Mouse (Mus musculus) cerebellum, adult 9-11 months (tissue): ENCODE results near the gene Sarnp.
A peak's percentile ranks its signal among the peaks of the same experiment; 100 is the strongest.

Experiments
- DNase-seq: peaks from one replicate; pipeline ENCODE4 v3.0.0; 2022

The Sarnp gene

DNA sequence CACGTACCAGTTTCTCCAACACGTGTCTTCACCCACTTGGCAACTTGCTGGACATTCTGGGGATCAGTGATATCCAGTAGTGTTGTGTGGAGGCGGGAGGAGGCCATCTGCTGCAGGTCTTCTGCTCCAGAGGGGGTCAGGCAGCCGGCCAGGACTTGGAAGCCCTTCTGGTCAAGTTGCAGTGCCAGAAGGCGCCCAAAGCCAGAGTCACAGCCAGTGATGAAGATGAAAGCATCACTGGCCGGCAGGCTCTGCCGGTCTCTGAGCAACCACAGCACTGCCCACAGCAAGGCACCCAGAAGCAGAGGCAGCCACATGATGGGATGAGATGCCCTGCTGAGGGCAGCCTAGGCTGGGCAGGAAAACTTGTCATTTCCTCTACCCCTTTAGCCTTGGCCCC, 101.1 kb downstream of the Sarnp start:
- peak; percentile 97 for DNase-seq

DNA sequence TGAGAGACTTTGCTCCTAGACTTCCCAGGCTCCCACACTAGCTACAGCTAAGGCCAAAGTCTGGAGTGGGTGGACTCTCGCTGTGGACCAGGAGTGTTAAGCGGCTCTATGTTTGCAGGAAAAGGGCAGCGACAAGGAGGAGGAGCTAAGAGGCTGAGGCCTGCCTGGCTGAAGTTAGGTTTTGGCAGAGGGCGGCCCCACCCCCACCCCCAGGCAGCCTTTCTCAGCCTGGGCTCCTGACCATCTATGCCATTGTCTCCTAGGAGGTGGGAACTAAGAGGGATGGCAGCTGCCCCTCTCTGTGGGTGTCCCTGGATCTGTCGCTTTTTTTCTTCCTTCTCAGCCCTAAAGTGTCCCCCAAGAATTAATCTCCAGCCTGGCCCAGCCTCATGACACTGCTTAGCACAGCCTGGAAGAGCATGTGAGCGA, 102.1 kb downstream of the Sarnp start:
- DNase-seq, result peak; percentile 75

DNA sequence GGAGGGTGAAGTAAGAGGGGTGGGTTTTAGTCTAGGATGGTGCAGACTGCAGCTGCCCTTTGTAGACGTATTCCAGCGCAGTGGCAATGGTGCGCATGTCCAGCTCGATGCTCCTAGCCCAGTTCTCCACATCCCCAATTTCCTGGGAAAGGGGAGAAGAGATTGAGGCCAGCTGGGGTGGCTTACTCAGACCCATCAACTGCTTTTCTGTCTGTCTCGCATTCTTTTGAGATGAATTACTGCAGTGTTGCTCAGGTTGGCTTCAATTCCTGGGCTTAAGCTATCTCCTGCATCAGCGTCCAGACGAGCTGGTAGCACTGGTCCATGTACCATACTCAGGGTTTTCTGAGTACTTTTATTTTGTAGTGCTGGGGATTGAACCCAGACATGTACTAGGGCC, 102.8 kb downstream of the Sarnp start:
- no peak for DNase-seq

DNA sequence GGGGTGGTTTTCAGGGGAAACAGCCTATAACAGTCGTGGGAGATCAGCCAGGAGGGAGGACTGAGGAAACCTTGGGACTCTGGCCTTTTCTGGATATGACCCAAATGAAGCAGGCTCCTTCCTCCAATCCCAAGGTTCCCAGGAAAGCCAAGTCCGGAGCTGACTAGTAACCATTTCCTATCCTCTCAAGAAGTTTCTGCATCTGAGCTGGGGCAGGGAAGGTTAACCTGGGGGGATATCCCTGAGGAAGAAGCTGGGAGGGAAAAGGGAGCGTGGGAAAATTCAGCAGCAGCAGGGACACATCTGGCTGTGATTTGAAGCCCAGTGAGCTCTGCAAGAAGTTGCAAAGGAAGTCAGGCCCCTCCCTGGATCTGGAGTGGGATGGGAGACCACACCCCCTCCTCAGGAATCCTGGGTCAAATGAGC, 103.6 kb downstream of the Sarnp start:
- no peak for DNase-seq

DNA sequence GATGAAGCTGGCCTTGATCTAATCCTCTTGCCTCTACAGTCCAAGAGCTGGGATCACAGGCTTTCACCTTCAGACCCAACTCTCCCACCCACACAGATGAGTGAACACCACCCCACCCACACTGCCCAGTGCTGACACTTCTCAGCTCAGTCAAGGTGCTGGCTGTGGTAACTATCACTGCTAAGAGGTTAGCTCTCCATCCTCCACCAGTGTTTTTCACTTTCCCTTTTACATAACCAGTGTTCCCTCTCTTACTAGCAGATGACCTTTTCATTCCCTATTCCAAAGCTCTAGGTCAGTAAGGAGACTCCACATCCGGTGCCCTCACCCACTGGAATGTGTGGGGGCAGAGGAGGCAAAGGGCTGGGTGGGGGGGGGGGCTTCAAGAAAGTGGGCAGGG, 104.1 kb downstream of the Sarnp start:
- no peak for DNase-seq

DNA sequence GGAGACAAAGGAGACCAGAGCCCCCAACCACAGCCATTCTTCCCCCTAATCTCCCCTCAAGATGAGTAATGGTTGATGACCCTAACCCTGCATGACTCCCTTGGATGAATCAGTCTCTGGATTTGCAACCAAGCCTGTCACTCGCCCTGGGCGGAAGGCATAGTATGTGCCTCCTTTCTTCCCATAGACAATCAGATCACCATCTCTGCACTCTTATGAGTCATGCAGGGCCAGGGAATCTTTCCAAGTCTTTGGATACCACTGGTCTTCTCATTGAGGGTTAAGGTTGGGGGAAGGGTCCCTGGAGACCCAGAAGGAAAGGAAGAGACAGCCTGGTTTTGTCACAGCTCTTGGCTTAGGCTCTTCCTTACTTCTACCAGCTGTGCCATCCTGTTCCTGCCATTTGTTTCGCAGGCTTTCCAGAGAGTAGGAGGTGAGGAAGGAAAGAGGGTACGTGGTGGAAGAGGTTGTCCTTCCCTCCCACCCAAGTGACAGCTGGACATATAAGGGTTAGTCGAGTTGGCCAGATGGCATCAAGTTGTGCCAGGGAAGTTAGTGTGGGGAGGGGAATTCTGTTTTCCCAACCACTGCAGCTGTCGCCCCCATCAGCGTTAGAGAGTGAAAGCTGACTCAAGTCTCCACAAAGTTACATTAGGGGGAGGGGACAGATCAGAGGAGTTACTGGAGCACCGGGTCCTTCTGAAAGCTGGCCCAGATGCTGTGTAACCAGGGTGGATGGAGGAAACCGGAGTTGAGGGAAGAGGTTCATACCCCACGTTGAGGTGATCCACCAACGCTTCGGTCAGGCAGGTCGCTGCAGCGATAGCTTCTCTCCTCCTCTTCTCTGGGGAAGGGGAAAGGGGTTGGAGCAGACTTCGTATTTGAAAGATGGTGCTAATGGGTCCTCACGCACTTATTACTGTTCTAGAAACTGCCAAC, 105.0 kb downstream of the Sarnp start:
- peak; percentile 67 for DNase-seq

DNA sequence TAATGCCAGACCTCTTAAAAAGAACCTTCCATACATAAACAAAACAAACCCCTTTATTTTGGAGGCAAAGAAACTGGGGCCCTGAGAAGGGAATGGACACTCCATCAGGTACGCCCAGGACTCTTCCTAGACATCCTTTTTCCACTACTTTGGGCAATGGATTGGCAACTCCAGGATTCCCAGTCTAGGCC, 105.6 kb downstream of the Sarnp start, which contains the start of gene Rdh5:
Rdh5 (minus strand) TSS at position 67 of the 191 bp plus-strand sequence.
- no peak for DNase-seq

DNA sequence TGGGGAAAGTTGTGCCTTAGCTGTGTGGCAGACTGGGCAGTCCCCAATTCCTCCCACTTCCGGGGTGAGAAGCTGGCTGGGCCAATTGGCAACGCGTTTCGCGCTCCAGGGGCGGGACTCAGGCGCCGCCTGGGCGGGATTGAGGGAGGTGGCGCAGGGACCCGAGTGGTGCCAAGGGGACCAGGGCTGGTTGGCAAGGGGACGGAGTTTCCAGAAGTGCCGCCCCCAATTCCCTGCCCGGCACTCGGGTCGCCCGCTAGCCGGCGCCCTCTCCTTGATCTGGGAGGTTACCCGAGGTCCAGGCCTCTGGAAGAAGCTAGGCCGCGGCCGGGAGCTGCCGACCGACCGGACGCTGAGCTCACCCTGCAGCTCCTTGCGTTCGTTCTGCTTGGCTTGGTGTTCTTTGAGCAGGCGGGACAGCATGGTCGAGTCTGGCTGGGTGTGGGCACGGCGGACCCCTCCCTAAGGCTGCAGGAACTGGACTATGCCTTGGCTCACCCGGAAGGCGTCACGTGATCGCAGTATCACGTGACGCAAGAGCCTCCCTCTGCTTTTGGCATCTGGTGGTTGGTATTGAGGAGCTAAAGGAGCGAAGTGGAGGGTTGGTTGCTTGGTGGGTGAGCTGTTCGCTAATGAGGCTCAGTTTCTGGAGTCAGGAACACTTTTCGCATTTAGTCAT, 106.0 kb downstream of the Sarnp start:
- peak; percentile 96 for DNase-seq

DNA sequence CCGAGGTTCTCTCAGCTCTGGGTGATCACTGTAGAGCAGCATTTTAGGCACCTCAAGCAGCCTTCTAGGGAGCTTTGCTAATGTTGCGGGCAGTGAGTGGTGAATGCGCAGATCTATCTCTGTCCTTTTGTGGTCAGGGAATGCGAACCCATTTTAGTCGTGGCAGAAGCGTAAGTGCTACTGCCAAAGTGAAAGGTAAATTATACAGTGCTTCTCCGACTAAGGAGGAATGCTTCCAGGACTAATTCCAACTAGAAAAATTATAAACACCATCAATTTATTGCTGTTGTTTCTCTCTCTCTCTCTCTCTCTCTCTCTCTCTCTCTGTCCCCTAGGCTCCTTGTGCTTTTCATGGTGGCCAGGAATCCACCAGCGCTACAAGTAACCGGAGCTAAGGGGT, 106.8 kb downstream of the Sarnp start, which contains the start of gene Bloc1s1:
Bloc1s1 (minus strand) TSS at position 101 of the 400 bp plus-strand sequence.
- DNase-seq, result no peak
